ENCODE assay signal across 17 mouse cellular contexts in the genomic region with DNA sequence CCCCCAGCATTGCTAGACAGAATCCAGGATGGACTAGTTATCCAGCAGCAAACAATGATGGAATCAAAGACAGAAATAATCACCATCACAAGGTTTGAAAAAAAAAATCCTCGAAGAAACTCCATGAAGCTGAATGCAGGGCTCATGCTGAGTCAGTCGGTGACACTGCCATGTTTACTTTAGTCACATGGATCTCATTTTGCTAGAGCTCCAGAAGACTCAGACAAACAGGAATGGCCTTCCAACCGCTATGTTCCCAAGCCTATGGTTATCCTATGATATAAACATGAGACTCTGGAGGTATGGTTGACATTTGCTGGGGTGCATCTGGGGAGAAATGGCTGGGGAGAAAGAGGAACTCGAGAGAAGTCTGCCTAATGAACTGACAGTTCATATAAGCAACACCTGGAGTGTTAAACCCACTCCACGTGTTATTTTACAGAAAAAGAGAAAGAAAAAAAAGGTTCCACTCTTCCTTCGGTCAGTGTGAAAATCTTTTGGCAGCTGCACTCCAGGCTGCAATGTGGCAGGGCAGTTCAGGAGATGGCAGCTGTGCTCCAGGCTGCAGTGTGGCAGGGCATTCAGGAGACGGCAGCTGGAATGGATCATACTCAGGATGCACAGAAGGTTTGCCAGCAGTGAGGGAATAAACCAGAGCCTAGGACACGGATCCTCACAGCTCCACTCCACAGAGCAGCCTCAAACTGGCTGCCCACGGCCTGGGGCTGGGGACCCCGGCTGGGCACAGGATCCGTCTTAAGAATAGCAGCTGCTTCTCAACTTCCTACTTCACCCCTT. TPM values are rescaled to one million over a fixed set of nuclear protein-coding genes. Genes with fewer than 3 reads are reported as not detected.
DNase-seq lines count a peak whose midpoint lies in the region; ATAC-seq lines count a peak whose summit lies in the region.
"Had no signal": no experiment of that assay in that cellular context is flagged by ENCODE, and none has a peak within 500 bp of the region (broad histone marks: within the 10 kb centered on the region; RNA-seq: fewer than 3 reads in every experiment).

No protein-coding gene starts in this region.

- H3K27ac ChIP-seq in intestine, embryonic 15.5 days: 0 out of 2 replicates have a peak overlapping the region, but pooled peaks have one; percentile 11
- no peak overlapping the region for H3K27ac ChIP-seq in hindbrain, embryonic 10.5 days
- H3K27ac ChIP-seq: heart, embryonic 13.5 days; midbrain, embryonic 10.5 days had no signal

- WGBS in intestine, embryonic 15.5 days: 41% methylated on average over 11 of the region's 11 CpGs
- 70% methylated on average over 11 of the region's 11 CpGs for WGBS in hindbrain, embryonic 10.5 days

- DNase-seq in 3T3-L1 (ENCODE audit: low read depth, low spot score): peak; percentile 30
- peak; percentile 29 for DNase-seq in brain, adult 2 months (ENCODE audit: low read depth, low spot score)
- DNase-seq in lung, postnatal 10 days: peak; percentile 58
- DNase-seq in hindbrain, embryonic 10.5 days (ENCODE audit: low spot score): no peak
- DNase-seq in gastrocnemius, postnatal 10 days: no peak
- DNase-seq in right cerebral cortex, adult 2 months (ENCODE audit: low spot score in 2 of 2): no peak
- DNase-seq in left cerebral cortex, adult 8-10 months (ENCODE audit: low spot score in 2 of 2): no peak
- DNase-seq: adrenal gland, postnatal 14 days; cerebellum, adult 9-10 months; kidney, postnatal 25 days; layer of hippocampus, adult 9-11 months; thymus, postnatal 14 days had no signal

- H3K4me1 ChIP-seq in intestine, embryonic 15.5 days (replicated peaks): 0 out of 2 replicates have a peak, but pooled peaks cover 5% of the 10 kb centered on the region
- H3K4me1 ChIP-seq in hindbrain, embryonic 10.5 days (replicated peaks): no peaks in the 10 kb centered on the region
- H3K4me1 ChIP-seq: midbrain, embryonic 10.5 days had no signal

- no peaks in the 10 kb centered on the region for H3K36me3 ChIP-seq in intestine, embryonic 15.5 days
- peaks cover 33% of the 10 kb centered on the region for H3K36me3 ChIP-seq in hindbrain, embryonic 10.5 days

- ATAC-seq in intestine, embryonic 15.5 days: no peak
- ATAC-seq: forebrain, embryonic 14.5 days had no signal

- H3K4me2 ChIP-seq in intestine, embryonic 15.5 days (replicated peaks): no peak overlapping the region
- H3K4me2 ChIP-seq: heart, embryonic 13.5 days had no signal

- H3K4me3 ChIP-seq in intestine, embryonic 15.5 days (replicated peaks): no peak overlapping the region
- H3K4me3 ChIP-seq in hindbrain, embryonic 10.5 days: no peak overlapping the region
- H3K4me3 ChIP-seq: heart, embryonic 13.5 days; midbrain, embryonic 10.5 days had no signal

- no peaks in the 10 kb centered on the region for H3K9me3 ChIP-seq in intestine, embryonic 15.5 days
- H3K9me3 ChIP-seq in hindbrain, embryonic 10.5 days: no peaks in the 10 kb centered on the region
- H3K9me3 ChIP-seq: heart, embryonic 13.5 days; midbrain, embryonic 10.5 days had no signal

- H3K9ac ChIP-seq in intestine, embryonic 15.5 days: no peak overlapping the region
- H3K9ac ChIP-seq: heart, embryonic 13.5 days had no signal

- no peaks in the 10 kb centered on the region for H3K27me3 ChIP-seq in intestine, embryonic 15.5 days (replicated peaks)
- H3K27me3 ChIP-seq in hindbrain, embryonic 10.5 days (ENCODE audit: insufficient read depth, poor library complexity, severe bottlenecking): no peaks in the 10 kb centered on the region
- H3K27me3 ChIP-seq: CH12.LX; heart, embryonic 13.5 days had no signal

RNA-seq across cellular contexts. Expression of a gene that starts 46.9 kb away (rescaled TPM):
- polyA plus RNA-seq in intestine, embryonic 15.5 days (2015; fragmentation: Nextera tagmentation; extraction: Ambion mirVana): 51.8 and 52.0 TPM in 2 replicates
- polyA plus RNA-seq in hindbrain, embryonic 10.5 days (2016; fragmentation: Nextera tagmentation; extraction: Ambion mirVana): 14.4 and 15.9 TPM in 2 replicates
- total RNA-seq in gastrocnemius, postnatal 10 days (2021): 10 to 100 TPM; 58.8 to 66.8 TPM
- 1 to 10 TPM; 7.5 to 9.7 (median 8.9) TPM for total RNA-seq in left cerebral cortex, adult 8-10 months (2022)

Comparison
In these comparisons a context has a peak if more than half of its experiments do, and no peak if none do; other contexts are left out.
1. DNase-seq: peak in 3T3-L1 (single experiment), brain, adult 2 months (single experiment) and lung, postnatal 10 days (single experiment); none in hindbrain, embryonic 10.5 days (single experiment), gastrocnemius, postnatal 10 days (single experiment), right cerebral cortex, adult 2 months (0 of 2) and left cerebral cortex, adult 8-10 months (0 of 2).
2. RNA of a gene that starts 46.9 kb away (total RNA-seq): 58.8 to 66.8 TPM in gastrocnemius, postnatal 10 days; 7.5 to 9.7 TPM in left cerebral cortex, adult 8-10 months; every median in the first group is over 4 times any median in the second.